Mouse (Mus musculus) MEL (cell line): ENCODE data around the gene Zbtb7b.

ENCODE experiments used
- CHD1 ChIP-seq: IDR thresholded peaks from 2 replicates; pipeline ENCODE4 v1.6.1; 2012; ENCODE audit warnings: low read depth, mild to moderate bottlenecking, inconsistent platforms, low read length, improper control_type of control experiment
- CHD2 ChIP-seq: IDR thresholded peaks from 2 replicates; pipeline ENCODE4 v1.6.1; 2011; ENCODE audit warnings: low read length, improper control_type of control experiment
- CTCF ChIP-seq, 3 experiments: IDR thresholded peaks in 2 of 3; conservative IDR thresholded peaks in 1 of 3; 2 replicates each; pipeline ENCODE4 v1.5.1; 2011 to 2012; ENCODE audit warnings: low read length in 3 of 3, low read depth in 2 of 3, mild to moderate bottlenecking in 2 of 3, improper control_type of control experiment in 1 of 3, inconsistent platforms in 1 of 3, mixed read lengths in 1 of 3, moderate library complexity in 1 of 3; ENCODE audit not compliant: control insufficient read depth in 1 of 3, insufficient read depth in 1 of 3, poor library complexity in 1 of 3, severe bottlenecking in 1 of 3
- E2F4 ChIP-seq: IDR thresholded peaks from 2 replicates; pipeline ENCODE4 v1.6.1; 2011; ENCODE audit warnings: low read depth, low read length, improper control_type of control experiment, borderline replicate concordance
- ELF1 ChIP-seq: IDR thresholded peaks from 2 replicates; pipeline ENCODE4 v1.6.1; 2014; ENCODE audit warnings: low read depth, mild to moderate bottlenecking, inconsistent platforms, low read length, improper control_type of control experiment, moderate library complexity
- EP300 ChIP-seq, 2 experiments: IDR thresholded peaks; 2 replicates each; pipeline ENCODE4 v1.6.1; 2011; ENCODE audit warnings: improper control_type of control experiment in 2 of 2, low read length in 2 of 2, low read depth in 1 of 2, mild to moderate bottlenecking in 1 of 2
- GABPA ChIP-seq: IDR thresholded peaks from 2 replicates; pipeline ENCODE4 v1.6.1; 2012; ENCODE audit warnings: low read depth, mild to moderate bottlenecking, inconsistent platforms, low read length, improper control_type of control experiment, moderate library complexity
- GATA1 ChIP-seq: IDR thresholded peaks from 2 replicates; pipeline ENCODE4 v1.6.1; 2011; ENCODE audit warnings: low read depth, low read length, improper control_type of control experiment
- JUND ChIP-seq: IDR thresholded peaks from 2 replicates; pipeline ENCODE4 v1.6.1; 2011; ENCODE audit warnings: low read depth, mild to moderate bottlenecking, improper control_type of control experiment, low read length
- MYB ChIP-seq: IDR thresholded peaks from 2 replicates; pipeline ENCODE4 v1.6.1; 2011; ENCODE audit warnings: mild to moderate bottlenecking, low read depth, low read length, improper control_type of control experiment
- NRF1 ChIP-seq: IDR thresholded peaks from 2 replicates; pipeline ENCODE4 v1.6.1; 2014; ENCODE audit warnings: low read depth, mild to moderate bottlenecking, inconsistent platforms, low read length, improper control_type of control experiment, moderate library complexity; ENCODE audit not compliant: poor library complexity, insufficient read depth, severe bottlenecking
- POLR2A ChIP-seq, 2 experiments: IDR thresholded peaks; 2 replicates each; pipeline ENCODE4 v1.6.1; 2011 to 2012; ENCODE audit warnings: low read length in 2 of 2, mild to moderate bottlenecking in 2 of 2, control low read depth in 1 of 2, improper control_type of control experiment in 1 of 2, low read depth in 1 of 2, moderate library complexity in 1 of 2; ENCODE audit not compliant: control insufficient read depth in 1 of 2, insufficient read depth in 1 of 2, poor library complexity in 1 of 2

- no peak for TF ChIP-seq POLR2A (IDR thresholded peaks at IDR 0.05; ENCODE audit: control insufficient read depth in 1 of 2, insufficient read depth in 1 of 2, low read depth in 1 of 2, low read length in 2 of 2, poor library complexity in 1 of 2)
- TF ChIP-seq EP300 (IDR thresholded peaks at IDR 0.05; ENCODE audit: low read depth in 1 of 2, low read length in 2 of 2): no peak
- no peak for TF ChIP-seq GABPA
- TF ChIP-seq CHD2: no peak
- no peak for TF ChIP-seq GATA1
- TF ChIP-seq CHD1: no peak
- TF ChIP-seq CTCF (IDR thresholded peaks at IDR 0.05 in 2 of 3, conservative IDR thresholded peaks at IDR 0.05 in 1 of 3; ENCODE audit: control insufficient read depth in 1 of 3, insufficient read depth in 1 of 3, low read depth in 2 of 3, low read length in 3 of 3, poor library complexity in 1 of 3, severe bottlenecking in 1 of 3): no peak
- no peak for TF ChIP-seq MYB
- TF ChIP-seq E2F4: no peak
- no peak for TF ChIP-seq NRF1
- TF ChIP-seq JUND: no peak
- TF ChIP-seq ELF1: no peak
Measured at GRCm38 (mm10) chr3:89356029-89356428, 38.5 kb downstream of the Zbtb7b start.
